Mouse (Mus musculus): ENCODE measurements around the gene Col23a1. TPM values are rescaled to one million over a fixed set of nuclear protein-coding genes. Genes with fewer than 3 reads are reported as not detected.

Gene Col23a1
- polyA plus RNA-seq, 1 experiment from 2014 or later = 13.3 TPM

DNA sequence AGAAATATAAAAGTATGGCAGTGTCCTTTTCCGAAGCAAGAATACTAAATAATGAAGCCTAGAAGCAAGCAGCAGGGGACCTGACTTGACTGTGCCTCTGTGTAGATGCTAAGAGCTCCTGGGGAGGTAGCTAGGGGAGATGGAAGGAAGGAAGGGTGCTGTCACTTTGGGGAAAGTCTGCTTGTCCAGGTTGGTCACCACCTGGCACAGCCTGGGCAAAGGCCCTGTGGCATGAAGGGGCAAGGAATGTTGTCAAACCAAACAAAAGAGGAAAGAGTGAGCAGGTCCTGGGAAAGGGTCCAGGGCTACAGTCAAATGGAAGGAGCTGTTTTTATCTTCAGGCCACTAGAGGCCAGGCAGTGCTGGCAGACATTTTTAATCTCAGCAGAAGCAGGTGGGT lies 297.3 kb downstream of the Col23a1 start:
- 96% methylated on average over 1 of the region's 1 CpGs for WGBS
- no peak overlapping the region for H3K27ac ChIP-seq (replicated peaks in 1 of 2; ENCODE audit: control insufficient read depth in 1 of 2, insufficient read depth in 1 of 2, low read depth in 2 of 2, low read length in 2 of 2)
- H3K9me3 ChIP-seq (ENCODE audit: control insufficient read depth, low read length) = no peaks in the 10 kb centered on the region
- no peak for ATAC-seq (ENCODE audit: insufficient number of reproducible peaks, insufficient read depth, low FRiP score, low read depth)
- H3K4me2 ChIP-seq (ENCODE audit: low read length) = no peak overlapping the region
- no peak overlapping the region for H3K4me3 ChIP-seq (ENCODE audit: control insufficient read depth in 1 of 2, insufficient read depth in 1 of 2, low read depth in 1 of 2, low read length in 2 of 2)
- no peaks in the 10 kb centered on the region for H3K27me3 ChIP-seq (ENCODE audit: control insufficient read depth, insufficient read depth, low read length)
- peaks cover 8 to 28% of the 10 kb centered on the region in 2 experiments for H3K4me1 ChIP-seq (ENCODE audit: control insufficient read depth in 2 of 2, insufficient read depth in 2 of 2, low read length in 2 of 2)
- peaks cover 64% of the 10 kb centered on the region for H3K36me3 ChIP-seq (ENCODE audit: control insufficient read depth, insufficient read depth, low read length)
- H3K9ac ChIP-seq (ENCODE audit: low read length) = no peak overlapping the region

DNA sequence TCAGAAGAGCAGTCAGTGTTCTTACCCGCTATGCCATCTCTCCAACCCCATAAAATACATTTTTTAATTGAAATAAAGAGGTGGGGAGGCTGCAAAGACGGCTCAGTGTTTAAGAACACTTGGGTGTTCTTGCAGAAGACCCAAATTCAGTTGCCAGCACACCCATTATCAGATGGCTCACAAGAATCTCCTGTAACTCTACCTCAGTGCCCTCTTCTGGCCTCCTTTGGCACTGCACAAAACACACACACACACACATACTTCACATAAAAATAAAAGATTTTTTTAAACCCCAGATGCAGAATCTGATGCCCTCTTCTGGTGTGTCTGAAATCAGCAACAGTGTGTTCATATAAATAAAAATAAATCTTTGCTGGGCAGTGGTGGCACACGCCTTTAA lies 299.1 kb downstream of the Col23a1 start:
- Histone ChIP-seq H3K27me3 (ENCODE audit: control insufficient read depth, insufficient read depth, low read length) (no peaks in the 10 kb centered on the region), H3K4me1 (ENCODE audit: control insufficient read depth in 2 of 2, insufficient read depth in 2 of 2, low read length in 2 of 2) (peaks cover 8 to 18% of the 10 kb centered on the region in 2 experiments), H3K4me2 (ENCODE audit: low read length) (no peak overlapping the region), H3K4me3 (ENCODE audit: control insufficient read depth in 1 of 2, insufficient read depth in 1 of 2, low read depth in 1 of 2, low read length in 2 of 2) (no peak overlapping the region), H3K9ac (ENCODE audit: low read length) (no peak overlapping the region), H3K9me3 (ENCODE audit: control insufficient read depth, low read length) (no peaks in the 10 kb centered on the region), H3K36me3 (ENCODE audit: control insufficient read depth, insufficient read depth, low read length) (peaks cover 82% of the 10 kb centered on the region), H3K27ac (replicated peaks in 1 of 2; ENCODE audit: control insufficient read depth in 1 of 2, insufficient read depth in 1 of 2, low read depth in 2 of 2, low read length in 2 of 2) (no peak overlapping the region)
- ATAC-seq (ENCODE audit: insufficient number of reproducible peaks, insufficient read depth, low FRiP score, low read depth) = no peak
- 95% methylated on average over 3 of the region's 3 CpGs for WGBS

DNA sequence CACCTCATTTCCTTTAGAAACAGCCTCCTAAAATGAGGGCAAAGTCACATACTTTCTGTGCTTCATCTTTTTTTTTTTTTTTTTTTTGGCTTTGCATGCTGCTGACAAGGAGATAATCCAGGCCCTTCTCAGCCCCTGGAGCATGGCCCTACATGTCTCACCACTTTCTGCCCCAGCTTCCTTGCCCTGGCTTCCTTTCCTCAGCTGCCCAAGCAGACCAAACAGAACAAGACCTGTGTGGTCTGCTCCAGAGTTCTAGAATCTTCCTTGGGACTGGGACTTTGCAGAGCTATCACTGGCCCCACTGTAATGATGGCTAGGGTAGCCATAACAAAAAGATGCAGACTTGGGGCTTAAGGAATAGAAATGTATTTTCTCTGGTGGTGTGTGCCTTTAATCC lies 300.3 kb downstream of the Col23a1 start:
- no peak overlapping the region for H3K9ac ChIP-seq (ENCODE audit: low read length)
- no peak for ATAC-seq (ENCODE audit: insufficient number of reproducible peaks, insufficient read depth, low FRiP score, low read depth)
- H3K36me3 ChIP-seq (ENCODE audit: control insufficient read depth, insufficient read depth, low read length) = peaks cover 92% of the 10 kb centered on the region
- peaks cover 5 to 15% of the 10 kb centered on the region in 2 experiments for H3K4me1 ChIP-seq (ENCODE audit: control insufficient read depth in 2 of 2, insufficient read depth in 2 of 2, low read length in 2 of 2)
- H3K27ac ChIP-seq (replicated peaks in 1 of 2; ENCODE audit: control insufficient read depth in 1 of 2, insufficient read depth in 1 of 2, low read depth in 2 of 2, low read length in 2 of 2) = no peak overlapping the region
- no peaks in the 10 kb centered on the region for H3K27me3 ChIP-seq (ENCODE audit: control insufficient read depth, insufficient read depth, low read length)
- no peak overlapping the region for H3K4me3 ChIP-seq (ENCODE audit: control insufficient read depth in 1 of 2, insufficient read depth in 1 of 2, low read depth in 1 of 2, low read length in 2 of 2)
- no peaks in the 10 kb centered on the region for H3K9me3 ChIP-seq (ENCODE audit: control insufficient read depth, low read length)
- H3K4me2 ChIP-seq (ENCODE audit: low read length) = no peak overlapping the region

DNA sequence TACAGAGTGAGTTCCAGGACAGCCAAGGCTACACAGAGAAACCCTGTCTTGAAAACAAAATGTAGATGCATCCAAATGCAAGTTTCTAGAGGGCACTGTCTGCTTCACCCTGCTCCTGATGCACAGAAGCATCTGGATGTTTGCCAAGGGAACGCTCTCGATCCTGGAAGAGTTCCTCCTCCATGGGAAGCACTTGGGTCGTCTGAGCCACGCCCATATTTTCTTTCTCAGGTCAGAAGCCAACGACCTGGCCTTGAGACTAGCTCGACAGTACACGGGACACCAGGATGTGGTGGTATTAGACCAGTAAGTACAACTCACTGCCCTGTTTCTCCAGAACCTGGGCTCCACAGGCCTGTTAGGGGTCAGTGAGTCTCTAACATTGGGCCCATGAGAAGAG lies 301.4 kb downstream of the Col23a1 start:
- Histone ChIP-seq H3K4me2 (ENCODE audit: low read length) (no peak overlapping the region), H3K4me1 (ENCODE audit: control insufficient read depth in 2 of 2, insufficient read depth in 2 of 2, low read length in 2 of 2) (peaks cover 0 to 5% of the 10 kb centered on the region in 2 experiments; a peak in 1 of 4 replicates), H3K27ac (replicated peaks in 1 of 2; ENCODE audit: control insufficient read depth in 1 of 2, insufficient read depth in 1 of 2, low read depth in 2 of 2, low read length in 2 of 2) (no peak overlapping the region), H3K4me3 (ENCODE audit: control insufficient read depth in 1 of 2, insufficient read depth in 1 of 2, low read depth in 1 of 2, low read length in 2 of 2) (no peak overlapping the region), H3K36me3 (ENCODE audit: control insufficient read depth, insufficient read depth, low read length) (peaks cover 98% of the 10 kb centered on the region), H3K9me3 (ENCODE audit: control insufficient read depth, low read length) (no peaks in the 10 kb centered on the region), H3K27me3 (ENCODE audit: control insufficient read depth, insufficient read depth, low read length) (no peaks in the 10 kb centered on the region), H3K9ac (ENCODE audit: low read length) (no peak overlapping the region)
- 45% methylated on average over 7 of the region's 7 CpGs for WGBS
- no peak for ATAC-seq (ENCODE audit: insufficient number of reproducible peaks, insufficient read depth, low FRiP score, low read depth)

DNA sequence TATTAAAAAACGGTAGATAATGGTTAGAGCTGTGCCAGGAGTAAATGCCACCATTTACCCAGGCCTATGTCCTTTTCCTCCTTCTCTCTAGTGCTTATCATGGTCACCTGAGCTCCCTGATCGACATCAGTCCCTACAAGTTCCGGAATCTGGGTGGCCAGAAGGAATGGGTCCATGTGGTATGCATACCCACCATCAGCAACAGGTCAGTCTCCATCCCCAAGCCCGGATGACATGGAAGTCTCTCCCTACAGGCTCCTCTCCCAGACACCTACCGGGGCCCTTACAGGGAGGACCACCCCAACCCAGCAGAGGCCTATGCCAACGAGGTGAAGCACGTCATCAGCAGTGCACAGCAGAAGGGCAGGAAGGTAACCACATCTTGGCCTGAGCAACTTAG lies 302.2 kb downstream of the Col23a1 start:
- Histone ChIP-seq H3K9ac (ENCODE audit: low read length) (no peak overlapping the region), H3K36me3 (ENCODE audit: control insufficient read depth, insufficient read depth, low read length) (peaks cover 98% of the 10 kb centered on the region), H3K4me1 (ENCODE audit: control insufficient read depth in 2 of 2, insufficient read depth in 2 of 2, low read length in 2 of 2) (peaks cover 0 to 5% of the 10 kb centered on the region in 2 experiments; a peak in 1 of 4 replicates), H3K27me3 (ENCODE audit: control insufficient read depth, insufficient read depth, low read length) (no peaks in the 10 kb centered on the region), H3K9me3 (ENCODE audit: control insufficient read depth, low read length) (no peaks in the 10 kb centered on the region), H3K4me3 (ENCODE audit: control insufficient read depth in 1 of 2, insufficient read depth in 1 of 2, low read depth in 1 of 2, low read length in 2 of 2) (no peak overlapping the region), H3K4me2 (ENCODE audit: low read length) (no peak overlapping the region), H3K27ac (replicated peaks in 1 of 2; ENCODE audit: control insufficient read depth in 1 of 2, insufficient read depth in 1 of 2, low read depth in 2 of 2, low read length in 2 of 2) (no peak overlapping the region)
- 82% methylated on average over 7 of the region's 7 CpGs for WGBS
- ATAC-seq (ENCODE audit: insufficient number of reproducible peaks, insufficient read depth, low FRiP score, low read depth) = no peak

DNA sequence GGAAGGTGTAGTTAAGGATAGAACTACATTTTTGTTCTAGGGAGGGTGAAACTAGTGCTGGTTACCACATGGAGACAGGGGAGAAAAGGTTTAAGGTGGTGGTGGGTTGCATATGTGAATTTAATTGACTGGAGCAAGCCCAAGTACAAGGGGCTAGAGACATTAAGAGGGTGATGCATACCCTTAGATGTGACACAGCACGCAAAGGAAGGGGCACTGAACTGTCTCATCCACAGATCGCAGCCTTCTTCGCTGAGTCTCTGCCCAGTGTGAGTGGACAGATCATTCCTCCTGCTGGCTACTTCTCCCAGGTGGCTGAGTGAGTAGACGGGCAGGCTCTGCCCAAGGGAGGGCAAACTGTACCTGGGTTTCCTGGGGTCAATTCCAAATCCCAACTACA lies 303.6 kb downstream of the Col23a1 start:
- H3K27me3 ChIP-seq (ENCODE audit: control insufficient read depth, insufficient read depth, low read length) = no peaks in the 10 kb centered on the region
- no peak overlapping the region for H3K9ac ChIP-seq (ENCODE audit: low read length)
- no peak overlapping the region for H3K4me2 ChIP-seq (ENCODE audit: low read length)
- no peak overlapping the region for H3K4me3 ChIP-seq (ENCODE audit: control insufficient read depth in 1 of 2, insufficient read depth in 1 of 2, low read depth in 1 of 2, low read length in 2 of 2)
- 95% methylated on average over 4 of the region's 4 CpGs for WGBS
- H3K9me3 ChIP-seq (ENCODE audit: control insufficient read depth, low read length) = no peaks in the 10 kb centered on the region
- no peak for ATAC-seq (ENCODE audit: insufficient number of reproducible peaks, insufficient read depth, low FRiP score, low read depth)
- no peak overlapping the region for H3K27ac ChIP-seq (replicated peaks in 1 of 2; ENCODE audit: control insufficient read depth in 1 of 2, insufficient read depth in 1 of 2, low read depth in 2 of 2, low read length in 2 of 2)
- H3K4me1 ChIP-seq (ENCODE audit: control insufficient read depth in 2 of 2, insufficient read depth in 2 of 2, low read length in 2 of 2) = peaks cover 0 to 5% of the 10 kb centered on the region in 2 experiments; a peak in 1 of 4 replicates
- peaks cover 98% of the 10 kb centered on the region for H3K36me3 ChIP-seq (ENCODE audit: control insufficient read depth, insufficient read depth, low read length)

DNA sequence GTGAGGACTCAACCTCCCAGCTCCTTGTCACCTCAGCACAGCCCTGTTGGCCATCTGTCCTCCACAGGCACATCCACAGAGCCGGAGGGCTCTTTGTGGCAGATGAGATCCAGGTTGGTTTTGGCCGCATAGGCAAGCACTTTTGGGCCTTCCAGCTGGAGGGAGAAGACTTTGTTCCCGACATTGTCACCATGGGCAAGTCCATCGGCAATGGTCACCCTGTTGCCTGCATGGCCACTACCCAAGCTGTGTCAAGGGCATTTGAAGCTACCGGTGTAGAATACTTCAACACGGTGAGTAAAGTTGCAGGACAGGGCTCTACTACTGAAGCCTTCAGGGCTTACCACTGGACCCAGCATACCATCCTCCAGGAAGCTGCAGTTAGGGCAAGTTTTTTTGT lies 304.1 kb downstream of the Col23a1 start:
- ATAC-seq (ENCODE audit: insufficient number of reproducible peaks, insufficient read depth, low FRiP score, low read depth) = no peak
- H3K4me2 ChIP-seq (ENCODE audit: low read length) = no peak overlapping the region
- peaks cover 98% of the 10 kb centered on the region for H3K36me3 ChIP-seq (ENCODE audit: control insufficient read depth, insufficient read depth, low read length)
- no peaks in the 10 kb centered on the region for H3K9me3 ChIP-seq (ENCODE audit: control insufficient read depth, low read length)
- no peak overlapping the region for H3K27ac ChIP-seq (replicated peaks in 1 of 2; ENCODE audit: control insufficient read depth in 1 of 2, insufficient read depth in 1 of 2, low read depth in 2 of 2, low read length in 2 of 2)
- H3K9ac ChIP-seq (ENCODE audit: low read length) = no peak overlapping the region
- H3K4me1 ChIP-seq (ENCODE audit: control insufficient read depth in 2 of 2, insufficient read depth in 2 of 2, low read length in 2 of 2) = peaks cover 0 to 5% of the 10 kb centered on the region in 2 experiments; a peak in 1 of 4 replicates
- H3K27me3 ChIP-seq (ENCODE audit: control insufficient read depth, insufficient read depth, low read length) = no peaks in the 10 kb centered on the region
- 86% methylated on average over 6 of the region's 6 CpGs for WGBS
- H3K4me3 ChIP-seq (ENCODE audit: control insufficient read depth in 1 of 2, insufficient read depth in 1 of 2, low read depth in 1 of 2, low read length in 2 of 2) = no peak overlapping the region

DNA sequence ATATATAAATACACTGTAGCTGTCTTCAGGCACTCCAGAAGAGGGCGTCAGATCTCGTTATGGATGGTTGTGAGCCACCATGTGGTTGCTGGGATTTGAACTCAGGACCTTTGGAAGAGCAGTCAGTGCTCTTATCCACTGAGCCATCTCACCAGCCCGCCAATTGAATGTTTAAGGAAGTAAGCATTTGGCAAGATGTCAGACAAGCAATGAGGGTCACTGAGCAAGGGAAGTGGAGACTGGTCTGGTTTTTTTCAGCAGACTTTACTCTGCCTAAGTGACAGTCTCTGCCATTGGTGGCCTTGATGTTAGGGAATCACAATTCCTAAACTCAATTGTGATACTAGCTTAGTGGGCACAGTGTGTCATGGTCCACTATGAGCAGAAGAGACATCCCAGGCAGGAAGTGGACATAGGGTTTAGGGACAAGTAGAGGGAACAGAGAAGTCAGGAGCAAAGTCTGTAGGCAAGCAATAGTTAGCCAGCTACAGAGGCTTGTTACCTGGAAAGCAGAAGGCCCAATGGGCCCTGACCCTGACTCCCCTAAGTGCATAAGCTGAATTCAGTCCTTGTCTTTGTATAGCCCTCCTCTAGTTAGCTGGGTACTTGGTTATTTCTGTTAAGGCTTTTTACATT lies 305.1 kb downstream of the Col23a1 start:
- H3K4me3 ChIP-seq (ENCODE audit: control insufficient read depth in 1 of 2, insufficient read depth in 1 of 2, low read depth in 1 of 2, low read length in 2 of 2) = no peak overlapping the region
- H3K9me3 ChIP-seq (ENCODE audit: control insufficient read depth, low read length) = no peaks in the 10 kb centered on the region
- ATAC-seq (ENCODE audit: insufficient number of reproducible peaks, insufficient read depth, low FRiP score, low read depth) = no peak
- H3K4me1 ChIP-seq (ENCODE audit: control insufficient read depth in 2 of 2, insufficient read depth in 2 of 2, low read length in 2 of 2) = peaks cover 0 to 5% of the 10 kb centered on the region in 2 experiments; a peak in 1 of 4 replicates
- WGBS = 64% methylated on average over 3 of the region's 3 CpGs
- no peak overlapping the region for H3K4me2 ChIP-seq (ENCODE audit: low read length)
- H3K9ac ChIP-seq (ENCODE audit: low read length) = no peak overlapping the region
- no peak overlapping the region for H3K27ac ChIP-seq (replicated peaks in 1 of 2; ENCODE audit: control insufficient read depth in 1 of 2, insufficient read depth in 1 of 2, low read depth in 2 of 2, low read length in 2 of 2)
- H3K36me3 ChIP-seq (ENCODE audit: control insufficient read depth, insufficient read depth, low read length) = peaks cover 98% of the 10 kb centered on the region
- no peaks in the 10 kb centered on the region for H3K27me3 ChIP-seq (ENCODE audit: control insufficient read depth, insufficient read depth, low read length)
